Mouse (Mus musculus): ENCODE measurements around the gene S100a9. TPM values are rescaled to one million over a fixed set of nuclear protein-coding genes. Genes with fewer than 3 reads are reported as not detected.

Gene S100a9
- total RNA-seq (2023) = 10 to 100 TPM; 10.3 to 13.2 TPM

GRCm38 (mm10) chr3:90695613-90696012, at the start of gene S100a9:
S100a9 (minus strand) TSS chr3:90695721.

GRCm38 (mm10) chr3:90726606-90727005, 31.1 kb upstream of the S100a9 start, which contains the start of gene Pglyrp4:
Pglyrp4 (plus strand) TSS chr3:90726906.

GRCm38 (mm10) chr3:90668846-90669245, 26.7 kb downstream of the S100a9 start, which contains the start of gene S100a8:
S100a8 (plus strand) TSS chr3:90668978.

GRCm38 (mm10) chr3:90653717-90654116, 41.8 kb downstream of the S100a9 start, which contains the start of gene S100a7a:
S100a7a (plus strand) TSS chr3:90654017.

Other genes with a start within 250 kb of the S100a9 start
- gene Npr1, start 229.9 kb downstream of the S100a9 start, total RNA-seq (2023) = under 1 TPM in 1 of 2 experiments, not detected in 1; 0.52 TPM
- 10 to 100 TPM; 40.5 to 47.3 TPM for gene Ilf2, start 219.6 kb downstream of the S100a9 start, total RNA-seq (2023)
- 10 to 100 TPM; 42.2 to 43.7 TPM for gene Snapin, start 204.7 kb downstream of the S100a9 start, total RNA-seq (2023)
- 100 to 1,000 TPM; 112 to 113 TPM for gene Chtop, start 186.2 kb downstream of the S100a9 start, total RNA-seq (2023)
- 10 to 100 TPM; 24.1 to 24.6 TPM for gene S100a1, start 181.3 kb downstream of the S100a9 start, total RNA-seq (2023)
- gene S100a13, start 181.3 kb downstream of the S100a9 start, total RNA-seq (2023) = 10 to 100 TPM; 36.8 to 37.4 TPM
- gene S100a14, start 168.9 kb downstream of the S100a9 start, total RNA-seq (2023) = under 1 TPM in 1 of 2 experiments, not detected in 1; 0.52 TPM
- gene S100a16, start 158.5 kb downstream of the S100a9 start, total RNA-seq (2023) = not detected
- 1 to 10 TPM in 1 of 2 experiments, not detected in 1; 1.0 TPM for gene S100a3, start 135.1 kb downstream of the S100a9 start, total RNA-seq (2023)
- gene S100a2, start 105.5 kb downstream of the S100a9 start, total RNA-seq (2023) = not detected
- gene Gm42674, start 93.8 kb downstream of the S100a9 start, total RNA-seq (2023) = not detected
- gene S100a4, start 92.0 kb downstream of the S100a9 start, total RNA-seq (2023) = 1,000 to 10,000 TPM; 1,255 to 1,377 TPM
- gene S100a5, start 87.2 kb downstream of the S100a9 start, total RNA-seq (2023) = not detected
- 100 to 1,000 TPM; 672 to 834 TPM for gene S100a6, start 82.8 kb downstream of the S100a9 start, total RNA-seq (2023)
- not detected for gene S100a7a, start 41.7 kb downstream of the S100a9 start, total RNA-seq (2023)
- gene S100a8, start 26.7 kb downstream of the S100a9 start, total RNA-seq (2023) = 10 to 100 TPM in 1 of 2 experiments, 1 to 10 TPM in 1; 9.4 to 13.9 TPM
- gene Pglyrp4, start 31.2 kb upstream of the S100a9 start, total RNA-seq (2023) = not detected
- not detected for gene Gm5849, start 82.2 kb upstream of the S100a9 start, total RNA-seq (2023)

All from monocyte, adult 59 days (primary cell).